Mouse (Mus musculus) adrenal gland, adult 18-20 months (tissue): ENCODE measurements around the gene Tbx3. TPM values are rescaled to one million over a fixed set of nuclear protein-coding genes. Genes with fewer than 3 reads are reported as not detected.

ENCODE experiments used
- DNase-seq, 2 experiments: peaks; one replicate each; pipeline ENCODE4 v3.0.0; 2021 to 2022; ENCODE audit warnings: low spot score in 2 of 2
- total RNA-seq, 2 experiments: library from RNA; stranded (reverse); gene quantifications; 1 replicate in 1 of 2; 2 replicates in 1 of 2; pipeline ENCODE4 v1.2.3; 2021

The Tbx3 gene
- total RNA-seq, 2 experiments from 2014 or later: 298 to 307 TPM

DNA sequence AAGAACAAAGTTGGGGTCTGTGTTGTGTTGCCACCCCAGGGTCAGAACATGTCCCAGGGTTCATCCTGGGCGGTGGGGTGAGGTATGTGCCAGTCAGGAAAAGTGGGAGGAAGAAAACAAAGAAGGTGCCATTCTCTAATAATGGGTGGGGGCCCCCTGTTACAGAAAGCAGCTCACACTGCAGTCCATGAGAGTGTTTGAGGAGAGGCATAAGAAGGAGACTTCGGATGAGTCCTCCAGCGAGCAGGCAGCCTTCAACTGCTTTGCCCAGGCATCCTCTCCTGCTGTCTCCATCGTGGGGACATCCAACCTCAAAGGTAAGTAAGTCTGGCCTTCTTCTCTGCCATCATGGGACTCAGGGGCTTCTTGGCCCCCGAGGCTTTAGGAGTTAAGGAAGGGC lies 8.0 kb downstream of the Tbx3 start:
- no peak for DNase-seq

- peak in 1 of 2 experiments; percentile 31 for DNase-seq
Observed at GRCm38 (mm10) chr5:119679084-119679483, 8.6 kb downstream of the Tbx3 start.

DNA sequence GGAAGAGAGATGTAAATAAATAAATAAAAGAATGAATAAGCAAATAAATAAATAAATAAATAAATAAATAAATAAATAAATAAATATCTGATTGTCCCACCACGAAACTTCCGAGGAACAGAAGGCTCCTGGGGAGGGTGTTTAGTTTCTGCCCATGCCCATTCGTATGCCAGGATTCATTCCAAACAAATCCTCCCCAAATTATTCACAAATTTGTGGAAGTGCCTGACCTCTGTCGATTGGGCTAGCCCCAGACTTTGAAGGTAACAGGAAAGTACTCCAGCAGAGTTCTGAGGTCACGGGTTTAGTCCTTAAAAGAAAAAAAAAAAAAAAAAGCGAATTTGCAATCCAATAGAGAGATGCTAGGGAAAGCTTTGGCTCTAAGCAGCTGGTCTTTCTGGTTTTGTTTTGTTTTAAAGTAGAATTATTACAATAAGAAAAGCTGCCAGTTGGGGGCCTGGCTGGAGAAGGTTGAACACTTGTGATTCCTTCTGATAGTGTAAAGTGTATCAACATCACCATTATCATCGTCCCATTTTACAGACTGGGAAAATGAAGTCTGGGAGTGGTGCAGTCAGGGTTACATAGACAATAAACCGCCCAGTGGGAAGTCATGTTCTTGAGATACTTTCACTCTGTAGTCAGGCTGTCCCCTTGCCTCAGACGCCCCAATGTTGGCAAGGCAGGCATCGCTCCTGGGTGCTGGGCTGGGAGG lies 9.3 kb downstream of the Tbx3 start:
- no peak for DNase-seq

DNA sequence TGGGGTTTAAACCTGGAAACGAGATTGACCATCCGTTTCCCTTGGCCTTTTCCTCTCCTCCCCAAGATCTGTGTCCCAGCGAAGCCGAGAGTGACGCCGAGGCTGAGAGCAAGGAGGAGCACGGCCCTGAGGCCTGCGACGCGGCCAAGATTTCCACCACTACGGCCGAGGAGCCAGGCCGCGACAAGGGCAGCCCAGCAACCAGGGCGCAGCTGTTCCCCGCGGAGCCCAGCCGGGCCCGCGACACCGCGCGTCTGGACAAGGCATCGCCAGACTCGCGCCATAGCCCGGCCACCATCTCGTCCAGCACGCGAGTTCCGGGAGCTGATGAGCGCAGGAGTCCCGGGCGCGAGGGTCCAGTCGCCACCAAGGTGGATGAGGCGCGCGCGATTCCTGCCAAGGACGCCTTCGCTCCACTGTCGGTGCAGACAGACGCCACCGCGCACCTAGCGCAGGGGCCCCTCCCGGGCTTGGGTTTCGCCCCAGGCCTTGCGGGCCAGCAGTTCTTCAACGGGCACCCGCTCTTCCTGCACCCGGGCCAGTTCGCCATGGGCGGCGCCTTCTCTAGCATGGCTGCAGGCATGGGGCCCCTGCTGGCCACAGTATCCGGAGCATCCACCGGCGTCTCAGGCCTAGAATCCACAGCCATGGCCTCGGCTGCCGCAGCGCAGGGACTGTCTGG lies 10.0 kb downstream of the Tbx3 start:
- DNase-seq: peak; percentile 46 to 51

DNA sequence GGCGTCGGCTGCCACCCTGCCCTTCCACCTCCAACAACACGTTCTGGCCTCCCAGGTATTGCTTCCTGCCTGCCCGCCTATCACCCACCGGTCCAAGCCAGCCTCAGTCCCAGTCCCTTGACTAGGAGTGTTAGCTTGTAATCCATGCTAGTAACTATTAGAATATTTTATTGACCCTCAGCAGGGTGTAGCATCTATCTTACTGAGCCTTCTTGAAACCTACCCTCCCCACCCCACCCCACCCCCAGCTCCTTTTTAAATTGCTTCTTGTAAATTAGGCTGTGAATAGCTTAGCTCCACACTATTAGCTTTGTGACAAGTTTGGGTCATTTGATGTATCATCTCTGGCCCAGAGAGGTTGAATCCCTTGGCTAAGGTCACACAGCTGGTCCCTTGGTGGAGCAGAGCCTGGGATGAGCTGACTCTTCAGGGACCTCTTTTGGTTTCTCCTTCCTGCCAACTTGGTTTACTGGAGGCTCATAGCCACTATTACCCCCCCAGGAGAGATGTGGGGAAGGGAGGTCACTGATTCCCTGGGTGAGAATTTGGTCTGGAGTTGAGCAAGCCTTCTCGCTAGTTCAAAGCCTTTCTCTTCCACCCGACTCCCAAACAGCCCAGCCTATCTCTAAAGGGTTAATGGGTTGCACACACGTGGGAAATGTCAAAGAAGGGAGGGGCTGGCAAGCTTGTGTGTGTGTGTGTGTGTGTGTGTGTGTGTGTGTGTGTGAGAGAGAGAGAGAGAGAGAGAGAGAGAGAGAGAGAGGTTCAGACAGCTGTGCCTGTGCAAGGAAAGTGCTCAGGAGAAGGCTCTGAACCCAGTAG lies 10.8 kb downstream of the Tbx3 start:
- peak in 1 of 2 experiments; percentile 35 for DNase-seq

DNA sequence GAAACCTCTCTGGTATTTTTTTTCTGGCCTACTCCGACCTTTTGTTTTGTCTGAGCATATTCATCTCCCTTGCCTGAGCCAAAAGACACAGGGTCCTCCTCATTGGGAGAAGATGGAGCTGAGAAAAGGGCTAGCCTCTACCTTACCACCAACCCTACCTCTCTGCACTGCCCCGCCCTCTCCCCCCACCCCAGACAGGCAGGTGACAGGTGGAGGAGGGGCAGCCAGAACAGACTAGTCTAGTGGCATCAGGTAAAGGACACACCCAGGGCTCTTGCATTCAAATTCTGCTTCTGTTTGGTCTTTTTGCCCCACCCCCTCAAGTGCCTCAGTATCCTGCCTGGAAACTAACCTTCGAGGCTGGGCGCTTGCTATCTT lies 11.4 kb downstream of the Tbx3 start:
- DNase-seq: peak in 1 of 2 experiments; percentile 26

DNA sequence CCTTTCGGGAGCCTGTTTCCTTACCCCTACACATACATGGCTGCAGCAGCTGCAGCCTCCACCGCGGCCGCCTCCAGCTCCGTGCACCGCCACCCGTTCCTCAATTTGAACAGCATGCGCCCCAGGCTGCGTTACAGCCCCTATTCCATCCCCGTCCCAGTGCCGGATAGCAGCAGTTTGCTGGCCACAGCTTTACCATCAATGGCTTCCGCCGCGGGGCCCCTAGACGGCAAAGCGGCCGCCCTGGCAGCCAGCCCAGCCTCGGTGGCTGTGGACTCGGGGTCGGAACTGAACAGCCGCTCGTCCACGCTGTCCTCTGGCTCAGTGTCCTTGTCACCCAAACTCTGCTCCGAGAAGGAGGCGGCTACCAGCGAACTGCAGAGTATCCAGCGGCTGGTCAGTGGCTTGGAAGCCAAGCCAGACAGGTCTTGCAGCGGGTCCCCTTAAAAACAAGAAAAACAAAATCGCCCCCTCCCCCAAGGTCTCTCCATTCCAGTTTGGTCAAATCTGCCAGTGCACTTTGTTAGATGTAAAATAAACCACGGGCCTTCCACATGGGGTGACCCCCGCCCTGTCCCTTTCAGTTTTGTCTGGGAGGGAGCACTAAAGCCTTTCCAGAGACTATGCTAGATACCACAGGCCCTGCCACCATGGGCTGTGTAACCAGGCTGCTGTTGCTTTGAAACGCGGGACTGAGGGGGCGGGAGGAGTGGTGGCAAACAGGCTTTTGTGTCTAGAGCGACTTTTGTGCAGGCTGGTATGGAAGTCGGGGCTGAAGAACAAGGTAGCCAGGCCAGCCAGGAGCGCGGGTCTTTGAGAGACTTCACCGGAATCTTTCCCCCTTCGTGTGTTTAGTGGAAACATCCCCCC lies 12.4 kb downstream of the Tbx3 start:
- peak; percentile 62 to 70 for DNase-seq

GRCm38 (mm10) chr5:119683861-119684260 lies 13.4 kb downstream of the Tbx3 start:
- DNase-seq: no peak

GRCm38 (mm10) chr5:119684701-119685391 lies 14.4 kb downstream of the Tbx3 start:
- DNase-seq: peak in 1 of 2 experiments; percentile 41

GRCm38 (mm10) chr5:119685446-119686198 lies 15.2 kb downstream of the Tbx3 start:
- DNase-seq: peak; percentile 47 to 67

DNA sequence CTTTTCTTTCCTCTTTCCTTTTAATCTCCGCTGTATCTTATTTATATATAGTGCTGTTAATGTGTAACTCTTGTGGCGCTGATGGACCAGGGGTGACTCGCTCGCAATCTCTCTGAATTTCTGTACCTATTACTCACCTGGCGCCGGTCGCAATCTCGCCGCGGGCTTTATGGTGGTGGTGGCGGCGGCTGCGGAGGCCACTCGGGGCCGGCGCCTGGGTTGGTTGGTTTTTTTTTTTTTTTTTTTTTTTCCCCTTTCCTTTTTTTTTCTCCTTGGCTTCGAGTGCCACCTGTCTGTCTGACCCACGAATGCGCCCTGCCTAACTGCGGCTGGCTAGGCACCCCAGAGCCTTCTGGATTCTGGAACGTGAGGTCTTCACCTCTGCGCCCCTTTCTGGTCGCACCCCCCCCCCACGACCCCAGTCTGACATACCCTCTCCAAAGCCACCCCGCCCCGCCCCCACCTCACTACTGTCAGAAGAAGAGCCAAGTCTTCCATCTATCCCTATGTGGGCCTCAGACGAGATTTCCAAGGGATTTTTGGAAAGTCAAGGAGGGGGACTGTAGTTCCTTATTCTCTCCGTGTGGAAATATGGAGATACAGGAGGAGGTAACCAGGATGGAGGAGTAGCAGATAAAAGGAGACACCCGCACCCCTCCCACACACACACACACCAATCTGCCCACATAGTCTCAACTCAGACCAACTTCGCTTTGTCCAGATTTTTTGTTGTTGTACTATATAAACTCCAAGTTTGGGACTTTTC lies 15.9 kb downstream of the Tbx3 start:
- DNase-seq: peak; percentile 57 to 63

GRCm38 (mm10) chr5:119687005-119687855 lies 16.8 kb downstream of the Tbx3 start:
- DNase-seq: peak; percentile 41 to 55

DNA sequence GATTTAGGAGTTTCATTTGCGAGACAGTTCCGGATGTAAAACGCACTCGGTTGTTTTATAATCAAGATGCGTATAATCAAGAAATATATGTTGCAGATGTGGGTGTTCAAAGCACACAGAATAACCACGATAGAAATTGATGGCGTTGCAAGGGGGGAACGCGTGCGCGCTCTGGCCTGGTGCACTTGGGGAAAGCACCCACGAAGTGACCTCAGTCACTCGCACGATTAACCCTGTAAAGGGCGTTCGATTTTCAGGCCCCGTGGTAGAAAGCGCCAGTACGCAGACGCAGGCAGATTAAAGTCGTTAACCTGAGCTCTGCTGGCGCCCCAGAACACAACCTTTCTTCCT lies 17.4 kb downstream of the Tbx3 start:
- DNase-seq: no peak

- no peak for DNase-seq
Observed at GRCm38 (mm10) chr5:119688306-119688705, 17.8 kb downstream of the Tbx3 start.

- peak in 1 of 2 experiments; percentile 4 for DNase-seq
Observed at GRCm38 (mm10) chr5:119688914-119689420, 18.5 kb downstream of the Tbx3 start.

- DNase-seq: peak in 1 of 2 experiments; percentile 5
Observed at GRCm38 (mm10) chr5:119689501-119689900, 19.0 kb downstream of the Tbx3 start.

- DNase-seq: peak; percentile 83 to 85
Observed at GRCm38 (mm10) chr5:119691075-119691474, 20.6 kb downstream of the Tbx3 start.

DNA sequence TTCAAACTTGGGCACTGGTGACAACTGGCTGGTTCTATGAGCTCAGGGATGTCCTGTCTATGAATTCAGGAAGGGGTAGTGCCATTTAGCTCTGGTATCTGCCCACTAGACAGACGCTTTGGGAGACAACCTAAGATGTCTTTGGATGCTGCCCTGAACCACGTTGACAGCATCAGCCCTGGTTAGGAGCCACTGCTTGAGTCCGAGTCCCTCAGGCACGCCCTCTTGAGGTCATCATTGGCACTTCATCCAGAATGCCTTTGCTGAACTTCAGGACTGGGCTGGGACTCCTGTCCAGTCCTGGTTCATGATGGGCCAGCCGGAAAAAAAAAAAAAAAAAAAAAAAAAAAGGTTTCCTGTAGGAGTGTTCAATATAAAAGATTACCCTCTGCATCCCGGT lies 22.0 kb downstream of the Tbx3 start:
- no peak for DNase-seq
